Mouse (Mus musculus): ENCODE data around the gene Slc38a4.

GRCm38 (mm10) chr15:97085833-97086232 is 30.1 kb upstream of the Slc38a4 start:
- no peak for TF ChIP-seq MAX (IDR thresholded peaks at IDR 0.05; ENCODE audit: low read depth)
- no peak for TF ChIP-seq POLR2A (IDR thresholded peaks at IDR 0.05; ENCODE audit: insufficient read length, low read depth)
- TF ChIP-seq USF1 (IDR thresholded peaks at IDR 0.05; ENCODE audit: low read depth) = no peak
- no peak for TF ChIP-seq REST (IDR thresholded peaks at IDR 0.05; ENCODE audit: insufficient read depth, insufficient read length)
- no peak for TF ChIP-seq MYOD1 (IDR thresholded peaks at IDR 0.05; ENCODE audit: control insufficient read depth in 1 of 3, insufficient read length in 2 of 3, low read depth in 2 of 3)
- no peak for TF ChIP-seq MYOG (IDR thresholded peaks at IDR 0.05; ENCODE audit: control insufficient read depth in 1 of 3, insufficient read depth in 1 of 3, insufficient read length in 2 of 3, low read depth in 2 of 3)
- no peak for TF ChIP-seq POLR2AphosphoS2 (IDR thresholded peaks at IDR 0.05; ENCODE audit: insufficient read length, low read depth)
- no peak for TF ChIP-seq CEBPB (IDR thresholded peaks at IDR 0.05; ENCODE audit: insufficient read depth, poor library complexity, severe bottlenecking)
- no peak for TF ChIP-seq E2F4 (IDR thresholded peaks at IDR 0.05; ENCODE audit: insufficient read depth)
- no peak for TF ChIP-seq SRF (IDR thresholded peaks at IDR 0.05; ENCODE audit: control insufficient read depth, insufficient read length, low read depth)

Data from myocyte (in vitro differentiated cells).